ENCODE assay signal across 7 mouse cellular contexts in the genomic region with DNA sequence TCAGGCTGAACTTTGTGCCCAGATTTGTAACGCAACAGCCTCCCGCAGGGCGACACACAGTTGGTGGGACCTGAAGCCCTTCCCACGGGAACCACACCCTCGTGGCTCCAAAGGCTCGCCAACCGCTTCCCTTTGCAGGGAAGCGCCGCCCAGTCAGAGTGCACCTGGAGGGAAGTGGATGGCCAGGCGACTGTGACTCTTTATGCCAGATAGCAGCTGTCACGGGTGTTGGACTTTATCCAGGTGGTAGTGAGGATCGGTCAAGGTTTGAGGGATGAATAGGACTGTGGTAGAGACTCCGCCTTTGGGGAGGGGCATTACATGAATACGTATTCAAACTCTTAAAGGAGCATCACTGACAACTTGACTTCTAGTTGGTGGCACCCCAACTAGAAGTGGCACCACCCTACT. TPM values are rescaled to one million over a fixed set of nuclear protein-coding genes. Genes with fewer than 3 reads are reported as not detected.
A peak's percentile ranks its signal among the peaks of the same experiment; 100 is the strongest.
DNase-seq lines count a peak whose midpoint lies in the region; ATAC-seq and TF ChIP-seq lines count a peak whose summit lies in the region.

No protein-coding gene starts in this region.

- DNase-seq in CD4-positive helper T cell, adult 2 months (ENCODE audit: low read depth, low spot score), result peak; percentile 54
- no peak for DNase-seq in ES-E14 (ENCODE audit: low read depth, low spot score)
- DNase-seq in cerebellum, postnatal 36 days, result peak; percentile 70 to 74
- DNase-seq in kidney, postnatal 25 days, result peak; percentile 85 to 93
- DNase-seq in lung, postnatal 25 days (ENCODE audit: low spot score), result peak; percentile 53
- peak; percentile 93 for DNase-seq in stomach, postnatal 0 days (ENCODE audit: low spot score)

- peak overlapping the region; percentile 78 to 98 for H3K4me3 ChIP-seq in ES-E14 (ENCODE audit: insufficient read depth in 1 of 2, low read depth in 1 of 2, low read length in 2 of 2, poor library complexity in 1 of 2, severe bottlenecking in 1 of 2)
- peak overlapping the region; percentile 85 for H3K4me3 ChIP-seq in heart, embryonic 16.5 days (ENCODE audit: low read length)
- H3K4me3 ChIP-seq in stomach, postnatal 0 days (ENCODE audit: low read depth, low read length), result peak overlapping the region; percentile 73; the same call in 1 of the 2 replicates

- H3K27ac ChIP-seq in ES-E14 (ENCODE audit: insufficient read depth, low read depth, low read length, poor library complexity, severe bottlenecking), result no peak overlapping the region
- no peak overlapping the region for H3K27ac ChIP-seq in heart, embryonic 16.5 days (ENCODE audit: low read length)
- peak overlapping the region; percentile 99 for H3K27ac ChIP-seq in stomach, postnatal 0 days (replicated peaks)

- no peak for TF ChIP-seq CTCF in stomach, postnatal 0 days (IDR thresholded peaks at IDR 0.05; ENCODE audit: low read depth)

- in situ Hi-C loops in ES-E14 (cut with MboI; ENCODE audit: low sequenced_read_pairs in 2 of 2, unreplicated experiment in 2 of 2), result no loop called here

- peaks cover 9 to 26% of the 10 kb centered on the region in 2 experiments for H3K4me1 ChIP-seq in ES-E14 (ENCODE audit: control insufficient read depth in 2 of 2, insufficient read depth in 2 of 2, low read length in 2 of 2, poor library complexity in 1 of 2)
- H3K4me1 ChIP-seq in heart, embryonic 16.5 days (ENCODE audit: control insufficient read depth, insufficient read depth, low read length), result peaks cover 24% of the 10 kb centered on the region
- peaks cover 3% of the 10 kb centered on the region; the same call in 1 of the 2 replicates for H3K4me1 ChIP-seq in stomach, postnatal 0 days (replicated peaks; ENCODE audit: control insufficient read depth, insufficient read depth)

- H3K9me3 ChIP-seq in ES-E14 (ENCODE audit: control insufficient read depth, insufficient read depth, low read depth, low read length), result no peaks in the 10 kb centered on the region
- no peaks in the 10 kb centered on the region for H3K9me3 ChIP-seq in heart, embryonic 16.5 days (replicated peaks; ENCODE audit: control insufficient read depth, low read length)
- H3K9me3 ChIP-seq in stomach, postnatal 0 days (ENCODE audit: control insufficient read depth, low read length), result no peaks in the 10 kb centered on the region

- 13% methylated on average over 14 of the region's 14 CpGs for WGBS in heart, embryonic 16.5 days
- 19% methylated on average over 14 of the region's 14 CpGs for WGBS in stomach, postnatal 0 days

- ATAC-seq in heart, embryonic 16.5 days (replicated peaks; ENCODE audit: extremely low read depth, insufficient read depth, low FRiP score), result no peak
- peak; percentile 81 for ATAC-seq in stomach, postnatal 0 days (ENCODE audit: low FRiP score, low TSS enrichment)

- H3K27me3 ChIP-seq in heart, embryonic 16.5 days (ENCODE audit: control insufficient read depth, insufficient read depth, low read length), result peaks cover 3% of the 10 kb centered on the region
- H3K27me3 ChIP-seq in stomach, postnatal 0 days (ENCODE audit: control insufficient read depth, insufficient read depth, low read length), result no peaks in the 10 kb centered on the region

- peak overlapping the region; percentile 83 for H3K4me2 ChIP-seq in heart, embryonic 16.5 days (ENCODE audit: low read depth, low read length)
- peak overlapping the region; percentile 80 for H3K4me2 ChIP-seq in stomach, postnatal 0 days (replicated peaks; ENCODE audit: low read depth)

- TF ChIP-seq EP300 in stomach, postnatal 0 days (optimal IDR thresholded peaks at IDR 0.05), result no peak

- H3K9ac ChIP-seq in ES-E14 (ENCODE audit: insufficient read depth, low read depth, low read length, poor library complexity, severe bottlenecking), result no peak overlapping the region
- peak overlapping the region; percentile 34; the same call in 1 of the 2 replicates for H3K9ac ChIP-seq in heart, embryonic 16.5 days (ENCODE audit: low read length)
- no peak overlapping the region for H3K9ac ChIP-seq in stomach, postnatal 0 days (ENCODE audit: low read length)

- H3K36me3 ChIP-seq in ES-E14 (ENCODE audit: control insufficient read depth, insufficient read depth, low read length, poor library complexity, severe bottlenecking), result peaks cover 20% of the 10 kb centered on the region
- H3K36me3 ChIP-seq in heart, embryonic 16.5 days (ENCODE audit: control insufficient read depth, insufficient read depth), result peaks cover 16% of the 10 kb centered on the region
- peaks cover 14% of the 10 kb centered on the region for H3K36me3 ChIP-seq in stomach, postnatal 0 days (ENCODE audit: control insufficient read depth, insufficient read depth, low read length)

TF ChIP-seq in ES-E14, 5 proteins besides CTCF, POLR2A, EP300 and RAD21:
- no peak for TF ChIP-seq MAFK (IDR thresholded peaks at IDR 0.05; ENCODE audit: insufficient read depth, low read depth, low read length)
- TF ChIP-seq HCFC1 (IDR thresholded peaks at IDR 0.05; ENCODE audit: borderline replicate concordance, insufficient read depth, low read length), result no peak
- TF ChIP-seq ZC3H11A (IDR thresholded peaks at IDR 0.05; ENCODE audit: borderline replicate concordance, low read depth, low read length), result no peak
- no peak for TF ChIP-seq CHD2 (IDR thresholded peaks at IDR 0.05; ENCODE audit: low read depth, low read length)
- no peak for TF ChIP-seq ZNF384 (IDR thresholded peaks at IDR 0.05; ENCODE audit: low read depth, low read length)
TF ChIP-seq in ES-E14: peak in this region for 0.

RNA-seq across cellular contexts. Expression of a gene that starts 0.6 kb away (rescaled TPM):
- total RNA-seq in ES-E14 (2012; rRNA removed), result 0.79 and 1.0 TPM in 2 replicates
- 3.1 and 3.2 TPM in 2 replicates for polyA plus RNA-seq in heart, embryonic 16.5 days (2015; fragmentation: Nextera tagmentation; extraction: Ambion mirVana)
- polyA plus RNA-seq in stomach, postnatal 0 days (2015; fragmentation: Nextera tagmentation; extraction: Ambion mirVana), result 7.4 and 8.5 TPM in 2 replicates

RNA-seq across cellular contexts. Expression of a gene that starts 13.8 kb away (rescaled TPM):
- 13.3 and 17.2 TPM in 2 replicates for total RNA-seq in ES-E14 (2012; rRNA removed)
- 22.7 and 24.8 TPM in 2 replicates for polyA plus RNA-seq in heart, embryonic 16.5 days (2015; fragmentation: Nextera tagmentation; extraction: Ambion mirVana)
- polyA plus RNA-seq in stomach, postnatal 0 days (2015; fragmentation: Nextera tagmentation; extraction: Ambion mirVana), result 119 and 121 TPM in 2 replicates

RNA-seq across cellular contexts. Expression of a gene that starts 14.0 kb away (rescaled TPM):
- 77.2 and 115 TPM in 2 replicates for total RNA-seq in ES-E14 (2012; rRNA removed)
- 47.8 and 50.5 TPM in 2 replicates for polyA plus RNA-seq in heart, embryonic 16.5 days (2015; fragmentation: Nextera tagmentation; extraction: Ambion mirVana)
- polyA plus RNA-seq in stomach, postnatal 0 days (2015; fragmentation: Nextera tagmentation; extraction: Ambion mirVana), result 14.7 and 20.1 TPM in 2 replicates

RNA-seq across cellular contexts. Expression of a gene that starts 31.6 kb away (rescaled TPM):
- total RNA-seq in ES-E14 (2012; rRNA removed), result 11.9 and 21.0 TPM in 2 replicates
- 1.3 and 2.0 TPM in 2 replicates for polyA plus RNA-seq in heart, embryonic 16.5 days (2015; fragmentation: Nextera tagmentation; extraction: Ambion mirVana)
- polyA plus RNA-seq in stomach, postnatal 0 days (2015; fragmentation: Nextera tagmentation; extraction: Ambion mirVana), result 4.1 and 4.3 TPM in 2 replicates
